Mouse (Mus musculus): Measurements from ENCODE around the gene Pde10a. TPM values are rescaled to one million over a fixed set of nuclear protein-coding genes. Genes with fewer than 3 reads are reported as not detected.

The Pde10a gene
- 9.5 and 10.9 TPM in 2 replicates for polyA plus RNA-seq (2015; fragmentation: Nextera tagmentation; extraction: Ambion mirVana)

DNA sequence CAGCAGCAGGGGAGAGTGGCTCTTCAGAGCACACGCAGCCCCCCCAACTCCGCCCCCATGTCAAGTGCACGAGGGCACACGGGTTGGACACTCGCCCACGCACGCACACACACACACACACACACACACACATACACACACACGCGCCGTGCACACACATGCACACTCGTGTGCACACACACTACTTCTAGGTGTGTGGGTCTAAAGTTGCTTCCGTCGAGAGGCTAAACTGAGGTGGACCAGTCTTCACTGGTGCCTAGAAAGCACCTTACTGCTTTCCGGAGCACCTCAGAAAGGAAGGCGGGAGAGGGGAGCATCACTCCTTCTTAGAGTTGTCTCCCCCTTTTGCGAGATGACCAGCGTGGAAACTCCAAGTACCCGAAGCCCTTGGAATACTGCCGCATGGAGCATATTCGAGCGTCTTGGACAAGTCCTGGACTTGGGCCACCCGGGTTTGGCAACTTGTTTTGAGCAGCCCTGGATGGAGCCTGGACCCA lies at the start of gene Pde10a:
TSS of gene Pde10a (plus strand) at position 148 of the 497 bp plus-strand sequence.

DNA sequence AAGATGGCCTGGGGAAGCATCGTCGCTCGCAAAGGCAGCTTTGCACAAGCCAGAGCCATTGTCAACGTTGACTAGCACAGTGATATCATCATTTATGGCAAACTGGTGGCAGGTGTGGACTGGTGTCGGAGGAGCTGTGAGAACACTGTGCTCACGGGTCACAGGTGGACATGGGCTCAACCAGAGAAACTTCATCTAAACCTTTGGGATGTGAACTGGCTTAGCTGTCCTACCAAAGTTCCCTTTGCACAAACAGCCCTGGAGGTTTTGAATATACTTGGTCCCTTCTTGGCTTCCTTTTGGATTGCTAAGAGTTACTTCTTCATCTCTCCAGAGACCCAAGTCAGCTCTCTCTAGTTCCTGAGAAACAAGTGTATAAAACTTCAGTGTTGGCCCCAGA lies 41.7 kb downstream of the Pde10a start, which contains the start of gene Gm17087:
TSS of gene Gm17087 (minus strand) at position 101 of the 400 bp plus-strand sequence.

GRCm38 (mm10) chr17:8988119-8988807 lies 463.1 kb downstream of the Pde10a start, which contains the start of gene 1700010I14Rik:
Gene 1700010I14Rik, plus strand, starts transcription at chr17:8988333.

Other genes with a start within 250 kb of the Pde10a start
- 718 and 755 TPM in 2 replicates for gene Mpc1, start 242.5 kb upstream of the Pde10a start, polyA plus RNA-seq (2015; fragmentation: Nextera tagmentation; extraction: Ambion mirVana)
- 170 and 175 TPM in 2 replicates for gene Sft2d1, start 214.3 kb upstream of the Pde10a start, polyA plus RNA-seq (2015; fragmentation: Nextera tagmentation; extraction: Ambion mirVana)
- gene Prr18, start 187.9 kb upstream of the Pde10a start, polyA plus RNA-seq (2015; fragmentation: Nextera tagmentation; extraction: Ambion mirVana): 20.6 and 23.5 TPM in 2 replicates
- 0.96 and 0.98 TPM in 2 replicates for gene T2, start 169.4 kb upstream of the Pde10a start, polyA plus RNA-seq (2015; fragmentation: Nextera tagmentation; extraction: Ambion mirVana)
- 0.09 TPM in 1 of 2 replicates, not detected in the other for gene T, start 90.9 kb upstream of the Pde10a start, polyA plus RNA-seq (2015; fragmentation: Nextera tagmentation; extraction: Ambion mirVana)
- not detected in 2 replicates for gene Gm17087, start 41.6 kb downstream of the Pde10a start, polyA plus RNA-seq (2015; fragmentation: Nextera tagmentation; extraction: Ambion mirVana)